Mouse (Mus musculus): ENCODE results near the gene Pax7. TPM values are rescaled to one million over a fixed set of nuclear protein-coding genes. Genes with fewer than 3 reads are reported as not detected.

Pax7 gene
- polyA plus RNA-seq, 1 experiment from 2014 or later = not detected

- Histone ChIP-seq H3K4me3 (ENCODE audit: low read depth, low read length) (no peak overlapping the region), H3K9ac (ENCODE audit: low read length) (no peak overlapping the region), H3K9me3 (ENCODE audit: control insufficient read depth, low read length) (no peaks in the 10 kb centered on the region), H3K4me2 (ENCODE audit: low read length) (no peak overlapping the region), H3K4me1 (replicated peaks; ENCODE audit: control insufficient read depth, insufficient read depth, low read length) (no peaks in the 10 kb centered on the region; the same call in 1 of the 2 replicates), H3K27me3 (replicated peaks; ENCODE audit: control insufficient read depth, insufficient read depth, low read length) (peaks cover 64% of the 10 kb centered on the region), H3K36me3 (ENCODE audit: control insufficient read depth, insufficient read depth, low read length) (no peaks in the 10 kb centered on the region), H3K27ac (ENCODE audit: low read depth) (no peak overlapping the region)
- 17% methylated on average over 17 of the region's 17 CpGs for WGBS
- ATAC-seq (replicated peaks; ENCODE audit: low FRiP score, low TSS enrichment, low read depth) (no peak), DNase-seq (ENCODE audit: low spot score) (no peak)
Measured at GRCm38 (mm10) chr4:139758512-139759340, 74.6 kb downstream of the Pax7 start.

- ATAC-seq (replicated peaks; ENCODE audit: low FRiP score, low TSS enrichment, low read depth) (no peak), DNase-seq (ENCODE audit: low spot score) (no peak)
- Histone ChIP-seq H3K4me1 (replicated peaks; ENCODE audit: control insufficient read depth, insufficient read depth, low read length) (no peaks in the 10 kb centered on the region; the same call in 1 of the 2 replicates), H3K4me3 (ENCODE audit: low read depth, low read length) (no peak overlapping the region), H3K9me3 (ENCODE audit: control insufficient read depth, low read length) (no peaks in the 10 kb centered on the region), H3K27ac (ENCODE audit: low read depth) (no peak overlapping the region), H3K9ac (ENCODE audit: low read length) (no peak overlapping the region), H3K36me3 (ENCODE audit: control insufficient read depth, insufficient read depth, low read length) (no peaks in the 10 kb centered on the region), H3K4me2 (ENCODE audit: low read length) (no peak overlapping the region), H3K27me3 (replicated peaks; ENCODE audit: control insufficient read depth, insufficient read depth, low read length) (peaks cover 48% of the 10 kb centered on the region)
- 3% methylated on average over 12 of the region's 13 CpGs for WGBS
Measured at GRCm38 (mm10) chr4:139756931-139757330, 76.4 kb downstream of the Pax7 start.

- Histone ChIP-seq H3K4me1 (replicated peaks; ENCODE audit: control insufficient read depth, insufficient read depth, low read length) (no peaks in the 10 kb centered on the region; the same call in 1 of the 2 replicates), H3K27ac (ENCODE audit: low read depth) (no peak overlapping the region), H3K9ac (ENCODE audit: low read length) (no peak overlapping the region), H3K36me3 (ENCODE audit: control insufficient read depth, insufficient read depth, low read length) (no peaks in the 10 kb centered on the region), H3K4me2 (ENCODE audit: low read length) (no peak overlapping the region), H3K9me3 (ENCODE audit: control insufficient read depth, low read length) (no peaks in the 10 kb centered on the region), H3K27me3 (replicated peaks; ENCODE audit: control insufficient read depth, insufficient read depth, low read length) (peaks cover 32% of the 10 kb centered on the region), H3K4me3 (ENCODE audit: low read depth, low read length) (no peak overlapping the region)
- DNase-seq (ENCODE audit: low spot score) = no peak
- ATAC-seq (replicated peaks; ENCODE audit: low FRiP score, low TSS enrichment, low read depth) = no peak
- 34% methylated on average over 11 of the region's 11 CpGs for WGBS
Measured at GRCm38 (mm10) chr4:139754148-139754710, 79.1 kb downstream of the Pax7 start.

- Histone ChIP-seq H3K27ac (ENCODE audit: low read depth) (no peak overlapping the region), H3K36me3 (ENCODE audit: control insufficient read depth, insufficient read depth, low read length) (no peaks in the 10 kb centered on the region), H3K4me1 (replicated peaks; ENCODE audit: control insufficient read depth, insufficient read depth, low read length) (no peaks in the 10 kb centered on the region), H3K9me3 (ENCODE audit: control insufficient read depth, low read length) (no peaks in the 10 kb centered on the region), H3K4me2 (ENCODE audit: low read length) (no peak overlapping the region), H3K4me3 (ENCODE audit: low read depth, low read length) (no peak overlapping the region), H3K9ac (ENCODE audit: low read length) (no peak overlapping the region), H3K27me3 (replicated peaks; ENCODE audit: control insufficient read depth, insufficient read depth, low read length) (peaks cover 10% of the 10 kb centered on the region; the same call in 1 of the 2 replicates)
- ATAC-seq (replicated peaks; ENCODE audit: low FRiP score, low TSS enrichment, low read depth) (no peak), DNase-seq (ENCODE audit: low spot score) (no peak)
- WGBS = 88% methylated on average over 5 of the region's 5 CpGs
Measured at GRCm38 (mm10) chr4:139750926-139751325, 82.4 kb downstream of the Pax7 start.

- no peaks in the 10 kb centered on the region for H3K4me1 ChIP-seq (replicated peaks; ENCODE audit: control insufficient read depth, insufficient read depth, low read length)
- no peak overlapping the region for H3K9ac ChIP-seq (ENCODE audit: low read length)
- no peaks in the 10 kb centered on the region for H3K36me3 ChIP-seq (ENCODE audit: control insufficient read depth, insufficient read depth, low read length)
- 35% methylated on average over 12 of the region's 12 CpGs for WGBS
- no peak overlapping the region for H3K27ac ChIP-seq (ENCODE audit: low read depth)
- ATAC-seq (replicated peaks; ENCODE audit: low FRiP score, low TSS enrichment, low read depth) (no peak), DNase-seq (ENCODE audit: low spot score) (no peak)
- H3K4me3 ChIP-seq (ENCODE audit: low read depth, low read length) = no peak overlapping the region
- H3K9me3 ChIP-seq (ENCODE audit: control insufficient read depth, low read length) = no peaks in the 10 kb centered on the region
- H3K27me3 ChIP-seq (replicated peaks; ENCODE audit: control insufficient read depth, insufficient read depth, low read length) = no peaks in the 10 kb centered on the region
- H3K4me2 ChIP-seq (ENCODE audit: low read length) = no peak overlapping the region
Measured at GRCm38 (mm10) chr4:139747190-139747936, 86.0 kb downstream of the Pax7 start.

- no peaks in the 10 kb centered on the region for H3K27me3 ChIP-seq (replicated peaks; ENCODE audit: control insufficient read depth, insufficient read depth, low read length)
- H3K4me2 ChIP-seq (ENCODE audit: low read length) = no peak overlapping the region
- no peak overlapping the region for H3K4me3 ChIP-seq (ENCODE audit: low read depth, low read length)
- H3K27ac ChIP-seq (ENCODE audit: low read depth) = no peak overlapping the region
- no peaks in the 10 kb centered on the region for H3K4me1 ChIP-seq (replicated peaks; ENCODE audit: control insufficient read depth, insufficient read depth, low read length)
- no peak overlapping the region for H3K9ac ChIP-seq (ENCODE audit: low read length)
- no peak for ATAC-seq (replicated peaks; ENCODE audit: low FRiP score, low TSS enrichment, low read depth)
- no peaks in the 10 kb centered on the region for H3K36me3 ChIP-seq (ENCODE audit: control insufficient read depth, insufficient read depth, low read length)
- no peaks in the 10 kb centered on the region for H3K9me3 ChIP-seq (ENCODE audit: control insufficient read depth, low read length)
- no peak for DNase-seq (ENCODE audit: low spot score)
- 53% methylated on average over 12 of the region's 12 CpGs for WGBS
Measured at GRCm38 (mm10) chr4:139746177-139746576, 87.2 kb downstream of the Pax7 start.

- H3K9ac ChIP-seq (ENCODE audit: low read length) = no peak overlapping the region
- H3K4me3 ChIP-seq (ENCODE audit: low read depth, low read length) = no peak overlapping the region
- WGBS = 45% methylated on average over 12 of the region's 12 CpGs
- H3K4me1 ChIP-seq (replicated peaks; ENCODE audit: control insufficient read depth, insufficient read depth, low read length) = no peaks in the 10 kb centered on the region
- no peaks in the 10 kb centered on the region for H3K27me3 ChIP-seq (replicated peaks; ENCODE audit: control insufficient read depth, insufficient read depth, low read length)
- DNase-seq (ENCODE audit: low spot score) (no peak), ATAC-seq (replicated peaks; ENCODE audit: low FRiP score, low TSS enrichment, low read depth) (no peak)
- H3K4me2 ChIP-seq (ENCODE audit: low read length) = no peak overlapping the region
- H3K27ac ChIP-seq (ENCODE audit: low read depth) = no peak overlapping the region
- no peaks in the 10 kb centered on the region for H3K36me3 ChIP-seq (ENCODE audit: control insufficient read depth, insufficient read depth, low read length)
- H3K9me3 ChIP-seq (ENCODE audit: control insufficient read depth, low read length) = no peaks in the 10 kb centered on the region
Measured at GRCm38 (mm10) chr4:139744765-139745395, 88.4 kb downstream of the Pax7 start.

- H3K4me3 ChIP-seq (ENCODE audit: low read depth, low read length) = no peak overlapping the region
- H3K9ac ChIP-seq (ENCODE audit: low read length) = no peak overlapping the region
- ATAC-seq (replicated peaks; ENCODE audit: low FRiP score, low TSS enrichment, low read depth) = no peak
- H3K27me3 ChIP-seq (replicated peaks; ENCODE audit: control insufficient read depth, insufficient read depth, low read length) = no peaks in the 10 kb centered on the region
- WGBS = 67% methylated on average over 3 of the region's 3 CpGs
- no peak overlapping the region for H3K27ac ChIP-seq (ENCODE audit: low read depth)
- H3K4me1 ChIP-seq (replicated peaks; ENCODE audit: control insufficient read depth, insufficient read depth, low read length) = no peaks in the 10 kb centered on the region
- no peak overlapping the region for H3K4me2 ChIP-seq (ENCODE audit: low read length)
- no peaks in the 10 kb centered on the region for H3K36me3 ChIP-seq (ENCODE audit: control insufficient read depth, insufficient read depth, low read length)
- no peaks in the 10 kb centered on the region for H3K9me3 ChIP-seq (ENCODE audit: control insufficient read depth, low read length)
- no peak for DNase-seq (ENCODE audit: low spot score)
Measured at GRCm38 (mm10) chr4:139743626-139744025, 89.7 kb downstream of the Pax7 start.
